Mouse (Mus musculus): Measurements from ENCODE around the gene Ugt1a7c.

GRCm38 (mm10) chr1:88228121-88228520, 133.3 kb downstream of the Ugt1a7c start:
- no peak for TF ChIP-seq CTCF (IDR thresholded peaks at IDR 0.05; ENCODE audit: low read depth, low read length)
- TF ChIP-seq POLR2A (IDR thresholded peaks at IDR 0.05; ENCODE audit: borderline replicate concordance, low read depth, low read length): no peak

Data from bone marrow macrophage, adult 2 months (primary cell).